Mouse (Mus musculus) heart, adult 9 months (tissue): ENCODE data around the gene Crocc2.

Experiments used
- DNase-seq, 2 experiments: peaks; one replicate each; pipeline ENCODE4 v3.0.0; 2022; ENCODE audit warnings: low spot score in 2 of 2

Gene Crocc2

DNA sequence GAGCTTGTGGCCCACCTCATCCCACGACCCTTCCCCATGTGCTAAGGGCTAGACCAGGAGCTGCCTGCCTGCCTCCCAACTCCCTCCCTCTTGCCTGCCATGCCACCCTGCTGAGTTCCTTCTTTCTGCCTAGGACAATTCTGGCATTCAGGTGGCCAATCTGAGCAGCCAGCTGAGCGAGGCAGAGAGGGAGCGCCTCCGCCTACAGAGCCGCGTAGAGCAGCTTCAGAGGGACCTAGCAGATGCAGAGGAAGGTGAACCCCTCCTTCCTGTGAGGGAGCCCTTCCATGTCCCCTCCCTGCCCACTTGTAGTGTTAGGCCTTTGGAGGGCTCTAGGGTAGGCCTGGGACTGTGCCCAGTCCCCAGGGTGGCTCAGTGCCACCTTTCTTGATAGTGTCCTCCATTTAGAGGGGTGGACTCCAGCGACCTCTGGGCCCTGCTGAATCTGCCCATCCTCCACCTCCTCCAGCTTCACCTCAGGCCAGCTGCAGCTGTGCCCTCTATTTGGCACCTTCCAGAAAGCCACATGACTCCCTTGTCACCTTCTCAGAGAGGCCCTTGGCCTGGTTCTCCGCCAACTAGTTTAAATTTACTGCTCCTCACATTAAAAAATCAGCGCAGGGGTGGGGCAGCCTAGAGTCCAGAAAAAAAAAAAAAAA lies 48.4 kb downstream of the Crocc2 start:
- DNase-seq, result peak; percentile 45 to 55

DNA sequence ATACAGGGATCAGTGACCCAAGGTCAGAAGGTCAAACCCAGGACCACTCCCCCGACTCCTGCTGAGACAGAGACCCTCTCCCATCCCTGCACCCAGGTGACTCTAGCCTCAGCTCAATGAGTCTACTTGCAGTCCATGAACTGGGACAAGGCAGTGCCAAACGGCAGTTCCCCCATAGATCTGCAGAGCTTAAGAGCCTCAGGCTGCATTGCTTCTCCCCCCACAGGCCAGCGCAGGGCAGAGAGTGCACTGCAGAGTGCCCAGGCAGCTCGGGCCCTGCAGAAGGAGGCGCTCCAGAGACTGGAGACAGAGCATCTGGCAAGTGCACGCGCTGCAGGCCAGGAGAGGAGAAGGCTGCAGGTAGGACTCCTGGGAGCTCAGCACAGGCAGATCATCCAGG lies 49.0 kb downstream of the Crocc2 start:
- no peak for DNase-seq

DNA sequence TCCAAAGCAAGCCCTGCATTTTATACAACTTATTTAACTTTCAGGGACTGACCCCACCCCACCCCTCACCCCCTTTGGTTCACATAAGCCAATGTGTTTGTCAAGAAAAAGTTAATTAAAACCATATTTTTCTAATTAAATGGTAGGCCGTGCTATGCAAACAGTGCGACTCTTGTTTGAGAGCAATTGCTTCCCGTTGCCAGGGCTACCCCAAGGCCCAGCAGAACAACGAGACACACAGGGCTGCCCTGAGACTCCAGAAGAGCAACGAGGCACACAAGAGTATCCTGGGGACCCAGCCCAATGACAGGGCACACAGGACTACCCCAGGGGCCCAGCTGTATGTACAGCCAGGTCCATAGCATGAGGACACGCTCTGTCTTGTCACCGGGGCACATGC lies 52.3 kb downstream of the Crocc2 start:
- DNase-seq, result no peak

DNA sequence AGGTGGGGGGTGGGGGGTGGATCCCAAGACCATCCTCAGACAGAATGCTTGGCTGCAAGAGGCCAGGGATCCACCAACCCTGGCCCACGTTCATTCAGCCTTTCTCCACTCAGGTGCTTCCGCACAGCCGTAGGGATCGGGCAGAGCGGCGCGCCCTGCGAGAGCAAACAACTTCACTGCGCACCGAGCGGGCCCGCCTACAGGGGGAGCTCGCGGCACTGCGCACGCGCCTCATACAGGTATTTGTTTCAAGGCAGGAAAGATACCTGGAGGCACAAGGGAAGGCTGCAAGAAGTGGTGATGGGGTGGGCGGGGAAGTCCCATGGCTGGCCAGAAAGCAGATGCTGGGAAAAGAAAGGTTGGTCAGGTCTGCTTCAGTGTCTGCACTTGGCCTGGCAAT lies 55.4 kb downstream of the Crocc2 start:
- no peak for DNase-seq

DNA sequence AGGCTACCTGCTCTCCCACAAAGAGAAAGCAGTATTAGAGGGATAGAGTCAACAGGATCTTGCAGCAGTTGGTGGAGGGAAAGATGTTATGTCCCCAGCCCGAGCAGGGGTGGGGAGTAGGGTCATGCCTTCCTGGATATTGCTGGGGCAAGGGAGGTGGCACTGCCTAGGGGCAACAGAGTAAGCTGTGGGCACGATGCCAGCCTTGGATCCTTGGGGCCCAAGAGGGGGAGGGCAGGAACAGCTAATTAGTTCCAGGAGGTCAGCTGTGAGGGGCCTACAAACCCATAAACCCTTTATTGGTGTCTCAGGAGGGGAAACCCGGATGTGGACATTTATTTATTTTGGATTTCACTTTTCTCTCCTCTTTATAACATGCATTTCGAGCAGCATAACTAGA lies 56.7 kb downstream of the Crocc2 start:
- DNase-seq, result no peak

DNA sequence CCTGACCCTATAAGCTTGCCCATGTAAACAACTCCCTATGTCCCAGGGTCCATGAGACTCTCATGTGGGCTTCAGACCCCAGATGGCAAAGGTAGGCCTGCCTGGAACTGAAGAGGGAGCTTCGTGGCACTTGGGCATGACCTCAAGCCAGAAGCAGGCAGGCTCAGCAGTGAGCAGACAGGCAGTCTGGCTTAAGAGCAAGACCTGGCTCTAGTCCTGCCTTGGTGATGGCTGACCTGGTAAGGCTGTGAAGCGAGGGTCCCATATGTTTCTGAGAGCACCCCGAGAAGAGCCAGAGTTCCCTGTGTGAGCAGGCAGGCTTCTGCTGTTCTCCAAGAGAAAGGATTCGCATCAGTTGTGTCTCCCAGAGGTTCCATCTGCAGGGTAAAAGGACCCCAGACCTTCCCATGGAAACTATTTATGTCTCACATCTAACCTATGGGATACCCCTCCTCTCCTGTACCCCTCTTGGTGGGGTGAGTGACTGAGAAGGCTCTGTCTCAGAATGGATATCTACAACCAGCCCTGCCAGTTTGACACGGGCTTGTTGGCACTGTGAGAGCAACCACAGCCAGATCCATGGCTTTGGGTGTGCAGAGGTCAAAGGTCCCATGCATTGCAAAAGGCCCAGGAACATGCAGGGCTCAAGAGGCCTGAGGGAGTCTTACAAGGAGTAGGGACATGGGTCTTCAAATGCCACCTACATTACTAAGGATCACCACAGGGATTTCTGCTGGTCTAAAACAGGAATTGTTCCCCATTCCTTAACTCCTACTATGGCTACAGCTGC lies 57.4 kb downstream of the Crocc2 start:
- DNase-seq, result no peak

DNA sequence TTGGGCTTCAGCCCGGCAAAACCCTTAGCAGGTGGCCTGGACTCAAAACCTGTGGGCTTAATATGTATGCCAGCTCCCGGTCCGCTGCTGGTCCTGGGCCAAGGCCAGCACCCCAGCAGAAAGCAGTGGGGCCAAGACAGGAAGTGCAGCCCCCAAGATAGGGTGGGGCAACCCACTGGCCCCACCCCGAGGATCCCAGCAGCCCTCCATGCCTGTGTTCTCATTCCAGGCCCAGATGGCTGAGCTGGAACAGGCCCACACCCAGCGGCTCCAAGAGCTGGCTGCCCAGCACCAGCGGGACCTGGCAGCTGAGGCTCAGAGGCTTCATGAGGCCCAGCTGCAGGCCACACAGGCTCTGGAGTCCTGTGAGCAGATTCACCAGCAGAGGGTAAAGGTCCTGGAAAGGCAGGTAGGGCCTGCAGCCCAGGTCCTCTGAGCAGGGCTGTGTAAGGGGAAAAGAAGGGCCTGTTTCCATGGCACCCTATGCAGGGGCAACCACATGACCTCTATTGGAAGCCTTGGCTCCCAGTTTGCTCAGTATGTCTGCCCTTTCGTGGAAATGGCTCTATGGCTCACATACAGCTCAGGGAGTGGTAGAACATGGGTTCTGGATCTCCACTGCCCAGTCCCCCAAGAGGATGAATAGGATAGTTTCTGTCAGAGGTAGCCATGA lies 58.9 kb downstream of the Crocc2 start:
- no peak for DNase-seq

DNA sequence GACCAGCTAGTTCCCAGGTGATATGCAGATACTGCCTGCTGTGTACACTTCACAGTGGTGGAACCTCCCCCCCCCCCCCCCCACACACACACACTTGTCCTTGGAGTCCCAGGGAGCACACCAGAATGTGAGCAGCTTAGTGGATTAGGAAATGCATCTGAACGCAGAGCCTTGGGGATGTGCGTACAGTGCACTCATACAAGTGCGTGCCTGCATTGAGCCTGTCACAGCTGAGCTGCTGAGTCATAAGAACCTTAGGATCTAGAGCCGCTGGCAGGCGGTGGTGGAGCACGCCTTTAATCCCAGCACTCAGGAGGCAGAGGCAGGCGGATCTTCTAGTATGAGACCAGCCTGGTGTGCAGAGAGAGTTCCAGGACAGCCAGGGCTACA lies 59.4 kb downstream of the Crocc2 start:
- no peak for DNase-seq

DNA sequence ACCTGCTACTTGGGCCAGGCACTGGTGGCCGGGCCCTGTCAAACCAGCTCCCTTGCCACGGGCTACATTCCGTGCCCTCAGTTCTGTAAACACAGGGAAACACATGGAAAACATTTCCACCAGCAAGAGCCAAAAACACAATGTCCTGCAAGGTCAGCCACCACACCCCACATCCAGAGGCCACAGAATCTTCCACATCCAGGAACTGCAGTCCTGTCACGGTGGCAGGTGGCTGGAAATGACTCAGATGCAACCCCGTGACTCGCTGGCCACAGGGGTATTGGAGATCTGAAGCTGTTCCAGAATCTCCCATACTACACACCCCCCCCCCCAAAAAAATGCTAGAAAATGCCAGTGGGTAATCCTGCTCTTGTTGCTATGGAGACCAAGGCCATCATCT lies 60.7 kb downstream of the Crocc2 start:
- no peak for DNase-seq

DNA sequence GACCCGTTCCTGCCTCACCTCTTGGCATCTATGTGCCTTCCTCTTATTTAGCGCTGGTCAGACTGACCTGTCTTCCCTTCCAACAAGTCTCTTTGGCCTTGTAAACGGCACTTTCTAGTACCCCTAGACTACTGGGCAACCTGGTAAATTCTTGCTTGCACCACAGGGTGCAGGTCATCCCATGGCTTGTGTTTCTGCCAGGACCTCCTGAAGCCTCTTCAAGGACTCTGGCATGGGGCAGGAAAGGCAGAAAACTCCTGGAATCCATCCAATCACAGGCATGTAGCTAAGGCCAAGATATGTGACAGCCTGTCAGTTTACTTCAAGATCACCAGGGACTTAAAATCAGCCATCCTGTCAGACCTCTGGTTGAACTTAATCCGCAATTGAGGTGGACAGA lies 61.1 kb downstream of the Crocc2 start:
- DNase-seq, result peak in 1 of 2 experiments; percentile 28

DNA sequence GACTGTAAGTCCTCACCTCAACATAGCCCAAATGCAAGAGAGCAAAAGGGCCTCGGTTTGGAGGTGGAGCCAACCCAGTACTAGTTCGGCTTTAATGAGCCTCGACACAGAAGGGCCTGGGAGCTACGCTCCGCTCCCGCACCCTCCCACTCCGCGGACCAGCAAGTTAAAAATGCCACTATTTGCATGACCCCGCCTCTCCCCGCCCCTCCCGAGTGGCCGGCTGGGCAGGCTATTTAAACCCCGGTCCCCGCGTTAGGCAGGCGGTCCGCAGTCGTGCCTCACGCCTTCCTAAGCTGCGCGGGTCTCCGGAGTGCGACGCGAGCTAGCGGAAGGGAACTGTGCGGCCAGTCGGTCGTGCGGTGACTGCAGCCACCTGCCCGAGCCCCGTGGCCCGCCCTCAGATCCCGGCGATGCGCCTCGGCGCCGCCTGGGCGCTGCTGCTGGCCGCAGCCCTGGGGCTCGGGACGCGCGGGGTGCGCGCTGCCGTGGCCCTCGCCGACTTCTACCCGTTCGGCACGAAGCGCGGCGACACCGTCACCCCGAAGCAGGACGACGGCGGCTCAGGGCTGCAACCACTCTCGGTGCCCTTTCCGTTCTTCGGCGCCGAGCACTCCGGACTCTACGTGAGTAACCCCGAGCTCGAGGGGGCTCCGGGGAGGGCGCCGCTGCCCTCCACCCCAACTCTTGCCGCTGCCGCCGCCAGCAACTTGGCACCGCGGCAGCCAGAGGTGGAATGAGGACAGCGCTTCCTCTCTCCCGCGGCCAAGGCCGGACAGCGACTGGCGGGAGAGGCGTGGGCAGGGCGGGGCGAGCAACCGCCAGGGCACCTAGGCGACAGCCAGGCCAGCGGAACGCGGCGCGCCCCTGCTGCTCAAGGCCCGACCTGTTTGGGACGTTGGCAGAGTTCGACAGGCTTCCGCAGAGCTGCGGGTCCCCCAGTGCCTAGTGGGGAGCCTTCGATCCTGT lies 67.3 kb downstream of the Crocc2 start, which contains the start of gene Sned1:
Gene Sned1, plus strand, starts transcription at position 266 of the 969 bp plus-strand sequence.
- DNase-seq, result peak; percentile 93 to 94

DNA sequence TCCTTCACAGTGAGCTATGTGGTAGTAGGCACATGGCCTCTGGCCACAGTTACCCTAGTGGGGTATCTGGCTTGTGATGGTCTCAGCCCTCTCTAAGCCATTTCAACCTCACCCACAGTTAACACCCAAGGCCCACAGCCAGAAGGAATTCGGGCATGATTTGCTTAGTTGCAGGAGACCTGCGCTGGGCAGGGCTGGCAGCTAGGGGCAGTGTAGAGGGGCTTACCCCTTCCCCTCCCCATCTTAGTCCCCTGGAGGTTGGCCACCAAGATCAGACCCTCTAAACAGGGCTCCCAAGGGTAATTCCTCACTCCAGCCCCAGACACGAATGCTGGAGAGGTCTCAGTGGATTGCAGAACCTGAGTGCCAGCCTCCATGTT lies 68.0 kb downstream of the Crocc2 start:
- no peak for DNase-seq

DNA sequence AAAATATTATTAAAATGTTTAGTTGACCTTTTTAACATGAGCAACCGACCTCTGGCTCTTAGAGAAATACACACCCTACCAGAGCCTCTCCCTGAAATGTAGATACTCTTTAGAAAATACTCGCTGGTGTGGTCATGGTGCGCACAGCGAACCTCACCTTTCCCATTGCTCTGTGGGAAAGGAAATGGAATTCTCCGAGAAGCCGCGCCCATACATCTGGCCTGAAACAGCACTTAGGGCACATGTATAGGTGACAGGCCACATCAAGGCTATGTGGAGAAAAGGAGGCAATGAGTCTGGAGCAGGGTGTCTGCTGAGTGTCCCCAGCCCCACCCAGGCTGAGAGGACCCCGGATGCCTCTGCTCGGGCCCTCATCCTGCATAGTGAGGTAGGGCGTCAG lies 69.2 kb downstream of the Crocc2 start:
- no peak for DNase-seq

DNA sequence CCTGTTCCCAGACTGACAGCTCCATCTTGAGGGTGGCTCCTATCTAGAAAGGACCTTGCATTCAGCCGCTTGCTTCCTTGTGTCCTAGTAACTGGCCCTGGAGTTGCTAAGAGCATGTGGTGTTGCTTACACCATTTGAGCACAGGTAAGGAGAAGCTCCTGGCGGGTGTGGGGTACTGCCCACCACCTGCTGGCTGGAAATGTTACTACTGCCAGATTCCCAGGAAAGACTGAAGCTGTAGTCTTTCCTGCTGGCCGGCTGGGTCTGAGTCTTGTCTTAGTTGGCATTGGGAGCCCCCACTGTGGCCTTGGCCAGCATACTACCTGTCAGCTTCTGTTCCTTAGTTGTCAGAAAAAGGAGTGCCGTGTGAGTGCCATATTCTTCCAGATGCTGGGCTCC lies 69.7 kb downstream of the Crocc2 start:
- DNase-seq, result no peak

DNA sequence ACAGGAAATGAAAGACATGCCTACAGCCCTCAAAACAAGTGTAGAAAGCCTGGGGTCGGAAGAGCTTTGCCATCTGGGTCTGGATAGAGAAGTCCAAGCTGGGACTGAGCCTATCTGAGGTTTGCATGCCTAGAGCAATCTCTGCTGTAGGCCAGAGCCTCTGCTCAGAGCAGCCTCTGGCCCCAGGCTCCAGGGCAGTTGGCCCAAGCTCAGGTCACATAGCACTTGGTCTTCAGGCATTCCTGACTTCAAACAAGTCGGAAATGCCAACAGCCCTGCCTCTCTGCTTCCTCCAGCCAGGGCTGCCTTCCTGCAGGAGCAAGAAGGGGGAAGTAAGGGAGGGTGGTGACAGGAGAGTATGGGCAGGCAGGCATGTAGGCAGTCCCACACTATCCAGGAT lies 77.4 kb downstream of the Crocc2 start:
- DNase-seq, result peak; percentile 25 to 29

DNA sequence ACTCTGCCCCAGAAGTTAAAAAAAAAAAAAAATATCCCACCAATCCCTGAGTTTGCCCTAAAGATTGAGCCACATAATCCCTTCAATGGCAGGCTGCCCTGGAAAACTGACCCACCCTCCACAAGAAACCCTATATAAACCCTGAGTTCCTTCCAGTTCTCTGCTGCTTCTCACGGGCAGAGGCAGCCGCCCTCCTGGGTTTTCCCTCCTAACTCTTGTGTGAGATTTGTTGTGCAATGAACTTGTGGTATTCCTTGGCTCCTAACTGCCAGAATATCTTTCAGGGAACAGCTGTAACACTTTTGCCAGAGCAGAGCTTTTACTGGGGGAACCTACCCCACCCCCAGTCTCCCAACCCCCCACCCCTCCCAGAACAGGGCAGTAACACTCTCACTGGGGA lies 84.1 kb downstream of the Crocc2 start:
- peak in 1 of 2 experiments; percentile 20 for DNase-seq

DNA sequence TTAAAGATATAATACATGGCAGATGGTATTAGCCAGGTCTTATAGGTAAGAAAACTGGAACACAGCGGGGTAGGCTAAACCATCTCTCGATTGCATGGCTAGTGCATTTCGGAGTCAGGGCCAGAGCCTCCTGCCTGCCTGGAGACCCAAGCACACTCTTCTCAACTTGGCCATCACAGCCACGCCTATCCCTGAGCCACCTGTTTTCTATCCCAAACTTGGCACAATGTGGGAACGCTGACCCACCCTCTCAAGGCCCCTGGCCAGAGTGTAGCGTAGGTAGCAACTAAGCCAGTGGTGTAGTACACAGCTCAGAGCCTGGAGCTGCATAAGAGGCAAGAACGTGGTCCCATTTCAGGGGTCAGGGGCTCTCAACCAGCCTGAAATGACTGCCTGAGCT lies 87.2 kb downstream of the Crocc2 start:
- no peak for DNase-seq

DNA sequence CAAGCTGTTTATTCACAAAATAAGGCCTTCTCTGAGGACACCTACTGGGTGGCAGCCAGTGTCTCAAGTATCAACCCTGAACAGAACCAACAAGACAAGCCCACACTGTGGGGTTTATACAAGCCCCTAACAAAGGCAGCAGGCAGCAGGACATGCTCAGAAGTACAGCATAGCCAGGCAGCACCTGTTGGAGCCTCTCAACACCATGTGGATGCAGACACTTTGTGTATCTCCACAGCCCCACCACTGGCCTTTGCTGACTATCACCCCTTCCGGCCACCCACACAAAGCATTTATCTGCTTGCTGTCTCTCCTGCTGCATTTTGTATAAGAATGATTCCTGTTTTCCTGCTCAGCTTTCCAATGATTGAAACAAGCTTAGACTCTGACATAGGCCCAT lies 89.0 kb downstream of the Crocc2 start:
- no peak for DNase-seq

DNA sequence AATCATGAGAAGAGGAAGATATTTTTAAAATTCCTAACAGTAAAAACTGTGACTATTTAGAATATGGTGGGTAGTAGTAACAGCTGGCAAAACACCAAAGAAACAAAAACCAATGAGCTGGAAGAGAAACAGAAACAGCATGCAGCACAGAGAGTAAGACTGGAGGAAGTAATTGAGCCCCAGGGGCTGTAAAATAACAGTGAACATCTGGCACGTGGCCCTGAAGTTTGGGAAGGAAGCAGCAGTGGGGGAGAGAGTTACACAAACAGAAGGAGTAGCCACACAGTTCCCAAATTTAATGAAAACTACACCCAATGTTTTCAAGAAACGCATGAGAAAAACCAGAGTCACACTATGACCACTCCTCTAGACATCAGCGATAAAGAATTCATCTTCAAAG lies 98.7 kb downstream of the Crocc2 start:
- peak; percentile 12 to 27 for DNase-seq

DNA sequence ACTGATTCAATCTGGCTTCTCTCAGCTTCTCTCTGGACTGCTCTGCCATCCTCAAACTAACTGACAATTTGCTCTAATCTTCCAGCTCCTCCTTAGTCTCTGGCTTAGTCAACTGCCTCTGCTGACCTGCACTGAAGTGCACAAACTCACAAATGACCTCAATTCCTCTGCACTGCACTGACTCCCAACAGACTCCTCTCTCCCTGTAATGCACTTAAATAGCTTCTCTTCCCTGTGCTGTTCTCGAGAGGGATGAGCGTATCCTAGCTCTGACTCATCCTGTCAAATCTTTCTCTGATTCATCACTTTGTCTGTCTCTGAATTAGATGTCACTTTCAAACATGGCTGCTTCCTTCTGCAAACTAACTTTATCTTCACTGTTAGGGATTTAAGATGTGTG lies 99.7 kb downstream of the Crocc2 start:
- no peak for DNase-seq

DNA sequence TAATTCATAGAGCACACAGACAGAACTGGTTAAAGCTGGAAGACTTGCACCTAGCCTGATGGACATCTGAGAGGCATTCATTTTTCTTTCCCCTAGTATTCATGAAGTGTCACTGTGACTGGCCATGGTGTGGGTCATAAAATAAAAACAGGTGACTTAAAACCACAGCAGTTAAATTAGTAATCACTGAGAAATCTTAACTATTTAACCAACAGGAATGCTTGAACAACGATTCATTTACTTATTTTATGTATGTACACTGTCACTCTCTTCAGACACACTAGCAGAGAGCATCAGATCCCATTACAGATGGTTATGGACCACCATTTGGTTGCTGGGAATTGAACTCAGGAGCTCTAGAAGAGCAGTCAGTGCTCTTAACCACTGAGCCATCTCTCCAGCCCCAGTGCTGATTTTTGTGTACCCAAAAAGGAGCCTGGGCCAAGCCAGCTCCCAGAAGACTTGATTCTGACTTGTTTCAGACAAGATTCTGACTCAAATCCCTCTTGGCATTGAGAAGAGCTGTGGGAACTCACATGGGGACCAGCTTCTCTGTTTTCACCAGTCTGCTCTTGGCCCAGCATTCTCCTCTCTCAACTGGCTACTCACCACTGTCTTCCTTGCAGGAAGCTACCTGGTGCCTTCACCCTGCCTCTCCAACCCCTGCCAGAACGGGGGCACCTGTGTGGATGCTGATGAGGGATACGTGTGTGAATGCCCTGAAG lies 102.2 kb downstream of the Crocc2 start:
- no peak for DNase-seq
